Mouse (Mus musculus) midbrain, embryonic 10.5 days (tissue): ENCODE results near the gene Zfp967. TPM values are rescaled to one million over a fixed set of nuclear protein-coding genes. Genes with fewer than 3 reads are reported as not detected.
"Not testable (repeated sequence)": the region's sequence is repeated elsewhere in the genome, so short reads cannot be mapped to it uniquely, and the experiment has no call there.

Experiments used
- DNase-seq: peaks from one replicate; pipeline ENCODE4 v3.0.0-alpha.2; 2017; ENCODE audit warnings: low spot score
- H3K27ac ChIP-seq: fragments of 300-500 bp; sonication (generic); replicated peaks from 2 replicates; pipeline ENCODE4 v1.5.1; 2016; ENCODE audit warnings: mild to moderate bottlenecking
- H3K27me3 ChIP-seq: fragments of 300-500 bp; sonication (generic); 2 replicates; pipeline ENCODE4 v1.6.1; 2016; ENCODE audit warnings: low read depth, mild to moderate bottlenecking; ENCODE audit not compliant: poor library complexity, severe bottlenecking
- H3K36me3 ChIP-seq: fragments of 300-500 bp; sonication (generic); 2 replicates; pipeline ENCODE4 v1.6.1; 2016; ENCODE audit warnings: mild to moderate bottlenecking, moderate library complexity
- H3K4me1 ChIP-seq: fragments of 300-500 bp; sonication (generic); 2 replicates; pipeline ENCODE4 v1.6.1; 2016
- H3K4me3 ChIP-seq: fragments of 300-500 bp; sonication (generic); 2 replicates; pipeline ENCODE4 v1.5.1; 2016; ENCODE audit warnings: mild to moderate bottlenecking, moderate library complexity
- H3K9me3 ChIP-seq: fragments of 300-500 bp; sonication (generic); replicated peaks from 2 replicates; pipeline ENCODE4 v1.6.1; 2016; ENCODE audit warnings: mild to moderate bottlenecking
- WGBS: fragments of 180-500 bp; shearing (Covaris S2); methylation state at CpG from one replicate; pipeline ENCODE4 v1.1.7; 2016; 5-methylcytosine and 5-hydroxymethylcytosine counted together
- polyA plus RNA-seq: library from polyadenylated mRNA; unstranded; fragments of >200 nt; fragmentation: Nextera tagmentation; extraction: Ambion mirVana; gene quantifications from 2 replicates; pipeline ENCODE4 v1.2.1, GENCODE M21; 2016

Zfp967 gene
- not detected in 2 replicates for polyA plus RNA-seq

DNA sequence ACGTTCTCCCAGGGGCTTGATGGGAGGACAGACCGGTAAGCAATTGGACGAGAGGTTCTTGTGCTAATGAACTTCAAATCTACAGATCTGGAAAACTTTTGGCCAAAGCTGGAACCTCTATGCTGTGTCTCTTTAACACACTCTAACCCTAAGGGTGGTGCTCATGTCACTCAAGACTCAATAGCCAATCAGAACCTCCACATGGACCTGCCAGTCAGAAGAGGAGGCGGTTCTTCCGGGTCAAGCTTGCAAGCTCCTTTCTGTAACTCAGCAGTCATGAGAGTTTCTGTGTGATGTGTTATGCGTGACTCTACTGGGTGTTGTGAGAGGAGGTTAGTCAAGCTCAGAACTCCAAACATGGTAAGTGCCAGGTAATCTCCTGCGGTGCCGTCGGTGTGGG, at the start of gene Zfp967:
TSS of gene Zfp967 (plus strand) at position 301 of the 400 bp plus-strand sequence.
- WGBS: no CpG with 5 or more reads among the region's 9 CpGs
- not testable (repeated sequence) for DNase-seq, H3K4me1 ChIP-seq

DNA sequence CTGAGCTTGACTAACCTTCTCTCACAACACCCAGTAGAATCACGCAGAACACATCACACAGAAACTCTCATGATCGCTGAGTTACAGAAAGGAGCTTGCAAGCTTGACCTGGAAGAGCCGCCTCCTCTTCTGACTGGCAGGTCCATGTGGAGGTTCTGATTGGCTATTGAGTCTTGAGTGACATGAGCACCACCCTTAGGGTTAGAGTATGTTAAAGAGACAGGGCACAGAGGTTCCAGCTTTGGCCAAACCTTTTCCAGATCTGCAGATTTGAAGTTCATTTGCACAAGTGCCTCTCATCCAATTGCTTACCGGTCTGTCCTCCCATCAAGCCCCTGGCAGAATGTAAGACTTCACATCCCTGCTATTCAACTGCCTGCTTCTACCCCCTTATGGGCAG, 34.2 kb upstream of the Zfp967 start, which contains the start of gene Gm14434:
TSS of gene Gm14434 (minus strand) at position 101 of the 400 bp plus-strand sequence.
- not testable (repeated sequence) for H3K4me3 ChIP-seq, DNase-seq, H3K4me1 ChIP-seq, H3K36me3 ChIP-seq, H3K27ac ChIP-seq, H3K9me3 ChIP-seq, H3K27me3 ChIP-seq
- WGBS: no CpG with 5 or more reads among the region's 4 CpGs

More for the DNA sequence above, at the start of gene Zfp967:
- not testable (repeated sequence) for H3K27ac ChIP-seq, H3K27me3 ChIP-seq, H3K9me3 ChIP-seq, H3K36me3 ChIP-seq, H3K4me3 ChIP-seq

Other genes starting within 250 kb of the Zfp967 start
- not detected in 2 replicates for gene Gm11009, start 201.6 kb upstream of the Zfp967 start, polyA plus RNA-seq
- 9.8 and 10.5 TPM in 2 replicates for gene Gm14435, start 97.5 kb upstream of the Zfp967 start, polyA plus RNA-seq
- 10.4 TPM in 1 of 2 replicates, not detected in the other for gene Gm14434, start 34.3 kb upstream of the Zfp967 start, polyA plus RNA-seq
- 14.6 and 14.9 TPM in 2 replicates for gene Gm14308, start 115.3 kb downstream of the Zfp967 start, polyA plus RNA-seq
- 9.8 and 15.2 TPM in 2 replicates for gene Zfp973, start 149.5 kb downstream of the Zfp967 start, polyA plus RNA-seq
- 32.2 and 33.0 TPM in 2 replicates for gene Gm14305, start 187.3 kb downstream of the Zfp967 start, polyA plus RNA-seq